Mouse (Mus musculus) MEL (cell line): ENCODE results near the gene Egfl8.

ENCODE experiments used
- EP300 ChIP-seq, 2 experiments: IDR thresholded peaks; 2 replicates each; pipeline ENCODE4 v1.6.1; 2011; ENCODE audit warnings: improper control_type of control experiment in 2 of 2, low read length in 2 of 2, low read depth in 1 of 2, mild to moderate bottlenecking in 1 of 2
- MAX ChIP-seq: IDR thresholded peaks from 2 replicates; pipeline ENCODE4 v1.6.1; 2011; ENCODE audit warnings: low read length, improper control_type of control experiment
- POLR2A ChIP-seq, 2 experiments: IDR thresholded peaks; 2 replicates each; pipeline ENCODE4 v1.6.1; 2011 to 2012; ENCODE audit warnings: low read length in 2 of 2, mild to moderate bottlenecking in 2 of 2, control low read depth in 1 of 2, improper control_type of control experiment in 1 of 2, low read depth in 1 of 2, moderate library complexity in 1 of 2; ENCODE audit not compliant: control insufficient read depth in 1 of 2, insufficient read depth in 1 of 2, poor library complexity in 1 of 2

DNA sequence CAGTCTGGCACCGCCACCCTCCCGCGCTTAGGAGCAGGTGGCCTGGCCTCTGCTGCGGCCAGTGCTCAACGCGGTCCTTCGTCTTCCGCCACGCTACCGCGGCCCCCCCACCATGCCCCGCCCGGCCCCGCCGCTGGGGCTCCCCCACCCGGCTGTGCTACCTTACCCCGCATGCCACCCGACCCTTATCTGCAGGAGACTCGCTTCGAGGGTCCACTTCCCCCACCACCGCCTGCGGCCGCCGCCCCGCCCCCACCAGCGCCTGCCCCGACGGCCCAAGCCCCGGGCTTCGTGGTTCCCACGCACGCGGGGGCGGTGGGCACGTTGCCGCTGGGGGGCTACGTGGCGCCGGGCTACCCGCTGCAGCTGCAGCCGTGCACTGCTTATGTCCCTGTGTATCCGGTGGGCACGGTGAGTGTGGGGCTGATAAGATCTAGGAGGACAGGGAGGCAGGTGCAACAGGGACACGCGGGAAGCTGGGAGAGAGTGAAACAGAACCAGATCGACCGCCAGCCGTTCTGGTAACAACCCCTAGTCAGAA, 15.1 kb upstream of the Egfl8 start:
- TF ChIP-seq MAX (no peak), EP300 (IDR thresholded peaks at IDR 0.05; ENCODE audit: low read depth in 1 of 2, low read length in 2 of 2) (no peak), POLR2A (IDR thresholded peaks at IDR 0.05; ENCODE audit: control insufficient read depth in 1 of 2, insufficient read depth in 1 of 2, low read depth in 1 of 2, low read length in 2 of 2, poor library complexity in 1 of 2) (no peak)
